Mouse (Mus musculus) heart, embryonic 14.5 days (tissue): ENCODE results near the gene Slc25a12. TPM values are rescaled to one million over a fixed set of nuclear protein-coding genes. Genes with fewer than 3 reads are reported as not detected.

Experiments
- ATAC-seq: fragments of 200-750 bp; cut with Nextera tagmentation; 2 replicates; pipeline ENCODE4 v1.8.0; 2017; ENCODE audit warnings: low read depth, moderate TSS enrichment; ENCODE audit not compliant: insufficient number of reproducible peaks, insufficient read depth, low FRiP score
- H3K27ac ChIP-seq, 2 experiments: fragments of 200-500 bp in 1 of 2; fragments of 300-500 bp in 1 of 2; sonication (generic) in 1 of 2; replicated peaks in 1 of 2; 2 replicates each; pipeline ENCODE4 v1.5.1; 2012 to 2014; ENCODE audit warnings: low read depth in 2 of 2, low read length in 2 of 2, control low read depth in 1 of 2, mild to moderate bottlenecking in 1 of 2, mixed read lengths in 1 of 2; ENCODE audit not compliant: control insufficient read depth in 1 of 2, insufficient read depth in 1 of 2
- H3K27me3 ChIP-seq: fragments of 300-500 bp; sonication (generic); 2 replicates; pipeline ENCODE4 v1.6.1; 2014; ENCODE audit warnings: mild to moderate bottlenecking, low read length, control low read depth; ENCODE audit not compliant: control insufficient read depth, insufficient read depth
- H3K36me3 ChIP-seq: fragments of 300-500 bp; sonication (generic); 2 replicates; pipeline ENCODE4 v1.6.1; 2014; ENCODE audit warnings: mild to moderate bottlenecking, control low read depth, low read length, mixed read lengths; ENCODE audit not compliant: control insufficient read depth, insufficient read depth
- H3K4me1 ChIP-seq, 2 experiments: fragments of 200-500 bp in 1 of 2; fragments of 300-500 bp in 1 of 2; sonication (generic) in 1 of 2; 2 replicates each; pipeline ENCODE4 v1.6.1; 2012 to 2014; ENCODE audit warnings: low read length in 2 of 2, control low read depth in 1 of 2, mixed read lengths in 1 of 2; ENCODE audit not compliant: control insufficient read depth in 2 of 2, insufficient read depth in 2 of 2
- H3K4me2 ChIP-seq: fragments of 300-500 bp; sonication (generic); 2 replicates; pipeline ENCODE4 v1.6.1; 2014; ENCODE audit warnings: mild to moderate bottlenecking, low read length
- H3K4me3 ChIP-seq, 2 experiments: fragments of 200-500 bp in 1 of 2; fragments of 300-500 bp in 1 of 2; sonication (generic) in 1 of 2; 2 replicates each; pipeline ENCODE4 v1.5.1; 2012 to 2014; ENCODE audit warnings: low read length in 2 of 2, mild to moderate bottlenecking in 2 of 2, control low read depth in 1 of 2, low read depth in 1 of 2, moderate library complexity in 1 of 2; ENCODE audit not compliant: control insufficient read depth in 1 of 2, insufficient read depth in 1 of 2
- H3K9ac ChIP-seq: fragments of 300-500 bp; sonication (generic); 2 replicates; pipeline ENCODE4 v1.6.1; 2014; ENCODE audit warnings: mild to moderate bottlenecking, low read length
- H3K9me3 ChIP-seq: fragments of 300-500 bp; sonication (generic); 2 replicates; pipeline ENCODE4 v1.6.1; 2016; ENCODE audit warnings: low read length, control low read depth; ENCODE audit not compliant: control insufficient read depth
- WGBS: fragments of 180-500 bp; shearing (Covaris S2); extraction: QIAGEN DNeasy Blood & Tissue Kit; methylation state at CpG from one replicate; pipeline ENCODE4 v1.1.7; 2014; 5-methylcytosine and 5-hydroxymethylcytosine counted together
- polyA plus RNA-seq: library from polyadenylated mRNA; unstranded; fragments of >200 nt; fragmentation: Nextera tagmentation; extraction: Ambion mirVana; gene quantifications from 2 replicates; pipeline ENCODE4 v1.2.1, GENCODE M21; 2014

Gene Slc25a12
- polyA plus RNA-seq, 1 experiment from 2014 or later: 118 TPM

GRCm38 (mm10) chr2:71321486-71321885 lies 46.1 kb downstream of the Slc25a12 start:
- Histone ChIP-seq H3K27me3 (no peaks in the 10 kb centered on the region), H3K4me2 (no peak overlapping the region), H3K4me3 (no peak overlapping the region), H3K9me3 (0 out of 2 replicates have a peak, but pooled peaks cover 3% of the 10 kb centered on the region), H3K27ac (no peak overlapping the region), H3K9ac (no peak overlapping the region), H3K36me3 (peaks cover 61% of the 10 kb centered on the region), H3K4me1 (no peaks in the 10 kb centered on the region)
- no peak for ATAC-seq
- WGBS: 85% methylated on average over 3 of the region's 3 CpGs

GRCm38 (mm10) chr2:71316116-71316789 lies 51.3 kb downstream of the Slc25a12 start:
- H3K36me3 ChIP-seq: peaks cover 78% of the 10 kb centered on the region
- 95% methylated on average over 3 of the region's 3 CpGs for WGBS
- no peak overlapping the region for H3K4me3 ChIP-seq
- H3K4me1 ChIP-seq: no peaks in the 10 kb centered on the region
- no peak overlapping the region for H3K4me2 ChIP-seq
- no peak overlapping the region for H3K9ac ChIP-seq
- no peak overlapping the region for H3K27ac ChIP-seq
- H3K9me3 ChIP-seq: 0 out of 2 replicates have a peak, but pooled peaks cover 3% of the 10 kb centered on the region
- ATAC-seq: no peak
- no peaks in the 10 kb centered on the region for H3K27me3 ChIP-seq

GRCm38 (mm10) chr2:71315022-71315421 lies 52.5 kb downstream of the Slc25a12 start:
- H3K4me3 ChIP-seq: no peak overlapping the region
- WGBS: 81% methylated on average over 14 of the region's 14 CpGs
- H3K4me2 ChIP-seq: no peak overlapping the region
- no peaks in the 10 kb centered on the region for H3K4me1 ChIP-seq
- H3K9ac ChIP-seq: no peak overlapping the region
- no peak for ATAC-seq
- H3K27ac ChIP-seq: no peak overlapping the region
- 0 out of 2 replicates have a peak, but pooled peaks cover 3% of the 10 kb centered on the region for H3K9me3 ChIP-seq
- H3K36me3 ChIP-seq: peaks cover 82% of the 10 kb centered on the region
- H3K27me3 ChIP-seq: no peaks in the 10 kb centered on the region

GRCm38 (mm10) chr2:71314080-71314479 lies 53.5 kb downstream of the Slc25a12 start:
- Histone ChIP-seq H3K4me3 (no peak overlapping the region), H3K27ac (no peak overlapping the region), H3K27me3 (no peaks in the 10 kb centered on the region), H3K9me3 (0 out of 2 replicates have a peak, but pooled peaks cover 3% of the 10 kb centered on the region), H3K4me1 (no peaks in the 10 kb centered on the region), H3K4me2 (no peak overlapping the region), H3K9ac (no peak overlapping the region), H3K36me3 (peaks cover 85% of the 10 kb centered on the region)
- WGBS: 75% methylated on average over 6 of the region's 6 CpGs
- ATAC-seq: no peak

- no peak for ATAC-seq
- WGBS: 70% methylated on average over 10 of the region's 10 CpGs
- no peak overlapping the region for H3K4me2 ChIP-seq
Observed at GRCm38 (mm10) chr2:71312067-71312466, 55.5 kb downstream of the Slc25a12 start.

GRCm38 (mm10) chr2:71309726-71310125 lies 57.8 kb downstream of the Slc25a12 start:
- no peak for ATAC-seq
- peaks cover 82% of the 10 kb centered on the region for H3K36me3 ChIP-seq

More at GRCm38 (mm10) chr2:71312067-71312466, 55.5 kb downstream of the Slc25a12 start:
- Histone ChIP-seq H3K9me3 (no peaks in the 10 kb centered on the region), H3K9ac (no peak overlapping the region), H3K4me1 (no peaks in the 10 kb centered on the region), H3K4me3 (no peak overlapping the region), H3K36me3 (peaks cover 87% of the 10 kb centered on the region), H3K27me3 (no peaks in the 10 kb centered on the region), H3K27ac (no peak overlapping the region)

GRCm38 (mm10) chr2:71306357-71306756 lies 61.2 kb downstream of the Slc25a12 start:
- no peak for ATAC-seq
- no peak overlapping the region for H3K4me3 ChIP-seq
- H3K9me3 ChIP-seq: no peaks in the 10 kb centered on the region
- no peak overlapping the region for H3K27ac ChIP-seq
- no peak overlapping the region for H3K9ac ChIP-seq
- peaks cover 6 to 19% of the 10 kb centered on the region in 2 experiments for H3K4me1 ChIP-seq
- no peaks in the 10 kb centered on the region for H3K27me3 ChIP-seq
- peaks cover 56% of the 10 kb centered on the region for H3K36me3 ChIP-seq
- H3K4me2 ChIP-seq: no peak overlapping the region

More at GRCm38 (mm10) chr2:71309726-71310125, 57.8 kb downstream of the Slc25a12 start:
- Histone ChIP-seq H3K4me3 (no peak overlapping the region), H3K27ac (no peak overlapping the region), H3K4me2 (no peak overlapping the region), H3K9ac (no peak overlapping the region), H3K27me3 (no peaks in the 10 kb centered on the region), H3K4me1 (peaks cover 0 to 6% of the 10 kb centered on the region in 2 experiments; a peak in 1 of 4 replicates), H3K9me3 (no peaks in the 10 kb centered on the region)
- WGBS: 63% methylated on average over 2 of the region's 2 CpGs

GRCm38 (mm10) chr2:71304821-71305220 lies 62.7 kb downstream of the Slc25a12 start:
- Histone ChIP-seq H3K36me3 (peaks cover 45% of the 10 kb centered on the region), H3K4me3 (no peak overlapping the region), H3K4me1 (peaks cover 6 to 19% of the 10 kb centered on the region in 2 experiments), H3K27me3 (no peaks in the 10 kb centered on the region), H3K4me2 (no peak overlapping the region), H3K27ac (no peak overlapping the region), H3K9me3 (no peaks in the 10 kb centered on the region), H3K9ac (no peak overlapping the region)
- WGBS: 37% methylated on average over 3 of the region's 3 CpGs
- no peak for ATAC-seq
